ENCODE assay signal across 10 mouse cellular contexts in the genomic region with DNA sequence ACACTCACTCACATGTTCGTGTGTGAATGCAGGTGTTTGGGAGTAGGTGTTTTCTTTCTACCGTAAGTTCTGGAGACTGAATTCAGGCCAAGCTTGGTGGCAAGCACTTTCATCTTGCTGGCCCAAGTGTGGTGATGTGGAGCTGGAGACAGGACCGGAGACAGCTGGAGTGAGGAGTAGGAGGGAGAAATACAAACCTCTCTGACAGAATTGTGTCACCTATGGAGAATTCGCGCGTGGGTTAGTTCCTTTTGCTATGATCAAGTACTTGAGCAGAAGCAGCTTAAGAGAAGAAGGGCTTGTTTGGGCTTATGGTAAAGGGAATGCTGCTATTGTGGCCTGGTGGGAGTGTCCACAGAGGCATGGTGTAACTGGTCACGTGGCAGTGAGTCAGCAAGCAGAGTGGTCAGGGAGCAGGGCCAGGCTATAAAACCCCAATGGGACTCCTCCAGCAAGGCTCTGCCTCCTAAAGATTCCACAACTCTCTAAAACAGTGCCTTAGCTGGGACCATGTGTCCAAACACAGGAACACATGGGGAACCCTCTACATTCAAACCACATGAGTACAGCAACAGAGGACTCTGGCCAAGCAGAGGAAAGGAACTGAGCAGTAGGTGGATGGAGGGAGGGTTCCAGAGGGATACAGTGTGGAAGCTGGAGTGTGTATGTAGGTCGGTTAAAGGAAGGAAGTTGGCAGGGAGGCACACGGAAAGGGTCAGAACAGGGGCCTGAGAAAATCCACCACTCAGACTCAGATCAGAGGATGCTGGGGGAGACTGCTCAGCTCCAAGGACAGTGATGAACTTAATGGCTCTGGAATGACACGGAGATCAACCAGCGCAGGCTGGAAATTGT. TPM values are rescaled to one million over a fixed set of nuclear protein-coding genes. Genes with fewer than 3 reads are reported as not detected.
DNase-seq lines count a peak whose midpoint lies in the region; ATAC-seq lines count a peak whose summit lies in the region.
"Had no signal": no experiment of that assay in that cellular context is flagged by ENCODE, and none has a peak within 500 bp of the region (broad histone marks: within the 10 kb centered on the region; RNA-seq: fewer than 3 reads in every experiment).

No protein-coding gene starts in this region.

- WGBS in heart, embryonic 16.5 days = 75% methylated on average over 11 of the region's 11 CpGs
- 86% methylated on average over 11 of the region's 11 CpGs for WGBS in midbrain, embryonic 13.5 days

- H3K4me2 ChIP-seq in heart, embryonic 16.5 days (ENCODE audit: low read depth, low read length) = no peak overlapping the region
- H3K4me2 ChIP-seq in midbrain, embryonic 13.5 days (replicated peaks) = no peak overlapping the region

- H3K27me3 ChIP-seq in heart, embryonic 16.5 days (ENCODE audit: control insufficient read depth, insufficient read depth, low read length) = no peaks in the 10 kb centered on the region
- H3K27me3 ChIP-seq in midbrain, embryonic 13.5 days = no peaks in the 10 kb centered on the region

- H3K4me3 ChIP-seq in heart, embryonic 16.5 days (ENCODE audit: low read length) = no peak overlapping the region
- H3K4me3 ChIP-seq in midbrain, embryonic 13.5 days (replicated peaks) = no peak overlapping the region

- H3K4me1 ChIP-seq in heart, embryonic 16.5 days (ENCODE audit: control insufficient read depth, insufficient read depth, low read length) = peaks cover 24% of the 10 kb centered on the region
- 0 out of 2 replicates have a peak, but pooled peaks cover 3% of the 10 kb centered on the region for H3K4me1 ChIP-seq in midbrain, embryonic 13.5 days (replicated peaks)

- H3K9me3 ChIP-seq in heart, embryonic 16.5 days (replicated peaks; ENCODE audit: control insufficient read depth, low read length) = no peaks in the 10 kb centered on the region
- no peaks in the 10 kb centered on the region for H3K9me3 ChIP-seq in midbrain, embryonic 13.5 days

- no peaks in the 10 kb centered on the region for H3K36me3 ChIP-seq in heart, embryonic 16.5 days (ENCODE audit: control insufficient read depth, insufficient read depth)
- peaks cover 6% of the 10 kb centered on the region; the same call in 1 of the 2 replicates for H3K36me3 ChIP-seq in midbrain, embryonic 13.5 days

- peak; percentile 50; the same call in 1 of the 2 replicates for ATAC-seq in heart, embryonic 16.5 days (replicated peaks; ENCODE audit: extremely low read depth, insufficient read depth, low FRiP score)
- ATAC-seq in midbrain, embryonic 13.5 days = no peak

- H3K27ac ChIP-seq in heart, embryonic 16.5 days (ENCODE audit: low read length) = no peak overlapping the region
- no peak overlapping the region for H3K27ac ChIP-seq in midbrain, embryonic 13.5 days

- no peak overlapping the region for H3K9ac ChIP-seq in heart, embryonic 16.5 days (ENCODE audit: low read length)
- no peak overlapping the region for H3K9ac ChIP-seq in midbrain, embryonic 13.5 days (replicated peaks)

- peak; percentile 58 for DNase-seq in adrenal gland, adult 2 months
- no peak for DNase-seq in adrenal gland, adult 8-10 months
- DNase-seq in adrenal gland, postnatal 10 days = peak; percentile 59
- peak; percentile 29 for DNase-seq in lung, postnatal 10 days
- DNase-seq in cerebellum, adult 8-10 months = no peak
- no peak for DNase-seq in spleen, postnatal 36 days (ENCODE audit: low spot score in 2 of 2)
- DNase-seq: left cerebral cortex, postnatal 4 days; thymus, adult 2 months had no signal

RNA-seq across cellular contexts. Expression of a gene that starts 14.7 kb away (rescaled TPM):
- total RNA-seq in adrenal gland, adult 2 months (2021) = 10 to 100 TPM; 19.5 to 20.2 TPM
- polyA plus RNA-seq in adrenal gland, adult 2 months (2012; rRNA removed) = 9.4 and 9.7 TPM in 2 replicates
- 10 to 100 TPM; 14.4 to 19.6 (median 16.5) TPM for total RNA-seq in adrenal gland, adult 8-10 months (2022)
- total RNA-seq in adrenal gland, postnatal 10 days (2021) = 10 to 100 TPM; 27.2 to 28.4 TPM
- 20.3 and 21.8 TPM in 2 replicates for polyA plus RNA-seq in heart, embryonic 16.5 days (2015; fragmentation: Nextera tagmentation; extraction: Ambion mirVana)
- 40.6 and 42.1 TPM in 2 replicates for polyA plus RNA-seq in midbrain, embryonic 13.5 days (2015; fragmentation: Nextera tagmentation; extraction: Ambion mirVana)

RNA-seq across cellular contexts. Expression of a gene that starts 14.8 kb away (rescaled TPM):
- total RNA-seq in adrenal gland, adult 2 months (2021) = 1 to 10 TPM; 8.7 to 9.2 TPM
- 0.83 and 1.0 TPM in 2 replicates for polyA plus RNA-seq in adrenal gland, adult 2 months (2012; rRNA removed)
- total RNA-seq in adrenal gland, adult 8-10 months (2022) = 1 to 10 TPM; 3.9 to 9.4 (median 6.1) TPM
- 1 to 10 TPM; 5.2 to 7.6 TPM for total RNA-seq in adrenal gland, postnatal 10 days (2021)
- 1.8 and 3.2 TPM in 2 replicates for polyA plus RNA-seq in heart, embryonic 16.5 days (2015; fragmentation: Nextera tagmentation; extraction: Ambion mirVana)
- 29.2 and 30.7 TPM in 2 replicates for polyA plus RNA-seq in midbrain, embryonic 13.5 days (2015; fragmentation: Nextera tagmentation; extraction: Ambion mirVana)

Comparison
In these comparisons a context has a peak if more than half of its experiments do, and no peak if none do; other contexts are left out.
1. DNase-seq: peak in adrenal gland, adult 2 months (single experiment), adrenal gland, postnatal 10 days (single experiment) and lung, postnatal 10 days (single experiment); none in adrenal gland, adult 8-10 months (single experiment), cerebellum, adult 8-10 months (single experiment) and spleen, postnatal 36 days (0 of 2).